Mouse (Mus musculus) C2C12 (cell line): Measurements from ENCODE around the gene Syt9. TPM values are rescaled to one million over a fixed set of nuclear protein-coding genes. Genes with fewer than 3 reads are reported as not detected.

Experiments
- H3K27me3 ChIP-seq: one replicate; pipeline ENCODE4 v1.6.1; 2011; ENCODE audit not compliant: control insufficient read depth, insufficient read depth, insufficient read length
- H3K36me3 ChIP-seq: one replicate; pipeline ENCODE4 v1.6.1; 2011; ENCODE audit not compliant: control insufficient read depth, insufficient read depth
- H3K4me3 ChIP-seq: one replicate; pipeline ENCODE4 v1.5.1; 2011; ENCODE audit warnings: mild to moderate bottlenecking, control low read depth; ENCODE audit not compliant: poor library complexity, insufficient read depth, severe bottlenecking
- H3K79me2 ChIP-seq: one replicate; pipeline ENCODE4 v1.6.1; 2011; ENCODE audit not compliant: control insufficient read depth, insufficient read depth
- H3K79me3 ChIP-seq: one replicate; pipeline ENCODE4 v1.6.1; 2011; ENCODE audit warnings: low read depth, control low read depth
- H3ac ChIP-seq: one replicate; pipeline ENCODE3; 2011; ENCODE audit warnings: low read depth; ENCODE audit not compliant: control insufficient read depth, insufficient read length
- CEBPB ChIP-seq: IDR thresholded peaks from one replicate; pipeline ENCODE4 v1.6.1; 2011; ENCODE audit warnings: low read depth, mild to moderate bottlenecking, control low read depth, moderate library complexity
- CTCF ChIP-seq: IDR thresholded peaks from one replicate; pipeline ENCODE4 v1.5.1; 2011; ENCODE audit not compliant: control insufficient read depth, insufficient read depth, insufficient read length
- FOSL1 ChIP-seq: IDR thresholded peaks from one replicate; pipeline ENCODE4 v1.8.0; 2011; ENCODE audit warnings: mild to moderate bottlenecking, low read length; ENCODE audit not compliant: poor library complexity, insufficient read depth, severe bottlenecking
- MAX ChIP-seq: IDR thresholded peaks from one replicate; pipeline ENCODE4 v1.6.1; 2011; ENCODE audit warnings: mild to moderate bottlenecking, control low read depth
- MYOD1 ChIP-seq: IDR thresholded peaks from one replicate; pipeline ENCODE4 v1.6.1; 2011; ENCODE audit warnings: low read depth; ENCODE audit not compliant: control insufficient read depth, insufficient read length
- MYOG ChIP-seq: IDR thresholded peaks from one replicate; pipeline ENCODE4 v1.6.1; 2011; ENCODE audit not compliant: control insufficient read depth, insufficient read length; ENCODE audit errors: extremely low read depth
- USF1 ChIP-seq: IDR thresholded peaks from one replicate; pipeline ENCODE4 v1.6.1; 2011; ENCODE audit warnings: low read depth, mild to moderate bottlenecking, control low read depth, moderate library complexity
- long read RNA-seq, 2 experiments: library from polyadenylated mRNA; unstranded; transcript quantifications; one replicate each; pipeline ENCODE4 v2.0.0; 2019 to 2020
- polyA plus RNA-seq: library from polyadenylated mRNA; unstranded; fragments of >200 nt; fragmentation: generic; extraction: Trizol; gene quantifications from one replicate; pipeline ENCODE4 v1.2.1, GENCODE M21; 2012; ENCODE audit warnings: missing spikeins

The Syt9 gene
- polyA plus RNA-seq, result not detected
- long read RNA-seq, experiment 1, result 0 reads
- long read RNA-seq, experiment 2, result 0 reads

DNA sequence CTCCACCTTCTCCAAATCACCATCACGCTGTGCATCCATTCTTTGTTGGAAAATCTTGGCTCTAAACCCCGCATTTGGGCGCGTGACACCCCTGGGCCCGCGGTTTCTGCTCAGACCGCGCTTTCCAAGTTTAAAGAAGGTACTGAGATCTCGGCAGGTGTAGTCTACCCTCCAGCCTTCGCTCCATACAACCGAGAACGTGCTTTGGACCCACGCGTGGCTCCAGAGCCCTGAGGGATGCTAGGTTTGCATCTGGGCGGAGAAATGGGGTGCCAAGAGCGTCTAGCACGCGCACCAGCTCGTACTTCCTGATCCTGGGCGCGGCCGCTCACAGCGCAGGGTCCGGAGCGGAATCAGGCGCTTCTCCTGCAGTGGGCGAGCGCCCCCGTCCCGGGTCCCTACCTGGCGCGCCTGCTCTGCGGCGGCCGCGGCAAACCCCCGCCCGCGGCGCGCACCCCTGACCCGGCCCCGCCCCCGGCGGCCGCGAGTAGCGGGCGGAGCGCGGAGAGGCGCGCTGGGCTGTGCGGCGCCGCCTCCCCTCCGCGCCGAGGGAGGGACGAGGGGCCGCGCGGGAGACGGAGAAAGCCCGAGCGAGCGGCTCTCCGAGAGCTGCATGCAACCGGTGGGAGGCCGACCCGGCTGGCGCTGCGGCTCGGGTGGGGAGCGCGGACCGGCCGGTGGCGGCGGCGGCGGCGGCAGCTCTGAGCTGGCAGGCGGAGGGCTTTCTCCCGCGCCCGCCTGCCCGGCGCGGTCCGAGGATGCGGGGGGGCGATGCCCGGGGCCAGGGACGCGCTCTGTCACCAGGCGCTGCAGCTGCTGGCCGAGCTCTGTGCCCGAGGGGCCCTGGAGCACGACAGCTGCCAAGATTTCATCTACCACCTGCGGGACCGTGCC is at the start of gene Syt9:
Gene Syt9 (plus strand): TSS at position 497 of the 894 bp plus-strand sequence.
- Histone ChIP-seq H3K79me2 (no peaks in the 10 kb centered on the region), H3K4me3 (no peak within 1 kb of the TSS), H3K79me3 (no peaks in the 10 kb centered on the region), H3K27me3 (no peaks in the 10 kb centered on the region), H3K36me3 (no peaks in the 10 kb centered on the region), H3ac (no peak within 1 kb of the TSS)
- no peak for TF ChIP-seq FOSL1
- no peak for TF ChIP-seq MYOG
- no peak for TF ChIP-seq CTCF
- no peak for TF ChIP-seq CEBPB

DNA sequence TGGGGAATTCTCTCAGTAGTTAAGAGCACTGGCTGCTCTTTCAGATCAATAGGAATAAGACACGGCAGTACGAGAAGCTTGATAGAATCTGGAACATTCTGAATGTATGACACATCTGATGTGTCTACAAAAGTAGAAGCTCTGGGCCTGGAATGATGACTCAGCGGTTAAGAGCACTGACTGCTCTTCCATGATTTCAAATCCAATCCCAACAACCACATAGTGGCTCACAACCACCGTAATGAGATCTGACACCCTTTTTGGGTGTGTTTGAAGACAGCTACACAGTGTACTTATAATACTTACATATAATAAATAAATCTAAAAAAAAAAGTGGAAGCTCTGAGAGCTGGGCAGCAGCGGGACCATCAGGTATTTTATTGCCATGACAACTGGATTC is 31.5 kb upstream of the Syt9 start:
- no peaks in the 10 kb centered on the region for H3K36me3 ChIP-seq
- H3K27me3 ChIP-seq, result no peaks in the 10 kb centered on the region
- no peak overlapping the region for H3K4me3 ChIP-seq
- no peaks in the 10 kb centered on the region for H3K79me3 ChIP-seq
- H3ac ChIP-seq, result no peak overlapping the region
- TF ChIP-seq USF1 (no peak), CEBPB (no peak), MYOG (no peak), MAX (no peak), FOSL1 (no peak), MYOD1 (no peak), CTCF (no peak)
- no peaks in the 10 kb centered on the region for H3K79me2 ChIP-seq

DNA sequence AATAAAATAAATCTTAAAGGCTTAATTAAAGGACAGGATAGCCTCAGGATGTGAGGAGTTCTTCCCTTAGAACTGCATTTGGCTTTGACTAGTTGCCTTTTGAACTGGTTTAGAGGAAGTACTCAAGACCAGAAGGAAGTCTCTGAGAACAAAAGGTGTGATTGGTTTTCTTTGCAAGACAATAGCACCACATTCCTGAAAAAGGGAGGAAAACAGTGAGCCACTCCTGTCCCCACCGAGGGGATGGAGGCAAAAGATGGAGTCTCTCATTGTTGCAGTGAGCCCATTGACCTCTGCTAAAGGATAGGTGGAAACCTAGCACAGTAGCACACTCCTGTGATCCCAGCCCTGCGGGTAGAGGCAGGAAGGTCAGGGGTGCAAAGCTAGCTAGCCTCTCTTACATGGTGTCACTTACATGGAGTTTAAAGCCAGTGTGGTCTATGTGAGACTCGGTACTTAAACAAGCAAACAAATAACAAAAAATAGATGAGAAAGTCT is 30.9 kb upstream of the Syt9 start:
- Histone ChIP-seq H3K36me3 (no peaks in the 10 kb centered on the region), H3K4me3 (no peak overlapping the region), H3K79me2 (no peaks in the 10 kb centered on the region), H3K79me3 (no peaks in the 10 kb centered on the region), H3ac (no peak overlapping the region), H3K27me3 (no peaks in the 10 kb centered on the region)
- TF ChIP-seq FOSL1, result no peak
- no peak for TF ChIP-seq USF1
- no peak for TF ChIP-seq MYOG
- no peak for TF ChIP-seq CTCF
- no peak for TF ChIP-seq CEBPB

DNA sequence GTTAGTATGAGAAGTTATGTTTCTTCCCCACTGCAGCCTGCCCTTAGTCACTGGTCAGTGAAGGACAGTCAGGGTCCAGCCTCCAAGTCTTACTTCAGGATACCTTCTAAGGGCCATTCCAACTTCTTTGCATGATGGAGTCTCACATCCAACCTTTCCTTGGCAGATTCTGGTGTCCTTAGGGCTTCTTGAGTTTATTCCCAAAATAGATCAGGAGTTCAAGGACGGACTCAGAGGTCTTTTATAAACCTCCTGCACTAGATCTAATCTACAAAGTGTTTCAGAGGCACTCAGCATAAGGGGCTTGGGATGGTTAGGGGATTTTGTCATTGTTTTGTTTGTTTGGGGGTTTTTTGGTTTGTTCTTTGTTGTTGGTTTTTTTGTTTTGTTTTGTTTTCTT is 30.3 kb upstream of the Syt9 start:
- H3K79me2 ChIP-seq, result no peaks in the 10 kb centered on the region
- H3K27me3 ChIP-seq, result no peaks in the 10 kb centered on the region
- no peaks in the 10 kb centered on the region for H3K79me3 ChIP-seq
- no peak for TF ChIP-seq CEBPB
- no peak for TF ChIP-seq CTCF
- no peak overlapping the region for H3ac ChIP-seq
- H3K36me3 ChIP-seq, result no peaks in the 10 kb centered on the region
- H3K4me3 ChIP-seq, result no peak overlapping the region

DNA sequence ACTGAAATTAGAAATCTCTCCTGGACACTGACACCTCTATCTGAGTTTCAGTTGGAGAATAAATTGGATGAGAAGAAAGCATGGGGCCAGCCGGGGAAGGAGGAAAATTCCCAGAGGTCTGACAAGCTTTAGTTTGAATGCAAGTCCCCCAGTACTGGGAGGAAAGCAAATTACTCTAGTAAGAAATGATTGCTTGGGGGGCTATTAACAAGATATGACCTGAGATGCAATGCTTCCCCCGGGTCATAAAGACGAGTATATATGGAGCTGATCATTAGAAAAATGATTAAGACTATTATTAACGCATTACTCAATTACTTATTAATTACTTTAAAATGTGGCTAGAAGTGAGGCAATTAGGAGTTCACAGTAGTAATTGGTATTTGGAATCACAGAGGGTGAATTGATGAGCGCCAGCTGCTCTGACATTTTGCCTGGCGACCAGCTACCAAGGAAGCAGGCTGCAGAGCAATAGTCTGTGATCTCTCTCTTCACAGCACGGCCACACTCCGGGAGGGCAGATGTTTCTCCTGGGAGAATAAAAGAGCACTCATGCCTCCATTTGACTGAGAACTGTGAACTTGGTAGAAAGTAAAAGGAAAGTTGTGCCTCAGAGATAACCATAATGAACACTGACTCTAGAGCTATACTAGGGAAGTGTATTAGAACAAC is 28.9 kb upstream of the Syt9 start:
- no peaks in the 10 kb centered on the region for H3K27me3 ChIP-seq
- no peak overlapping the region for H3K4me3 ChIP-seq
- no peaks in the 10 kb centered on the region for H3K36me3 ChIP-seq
- no peaks in the 10 kb centered on the region for H3K79me2 ChIP-seq
- no peak for TF ChIP-seq CEBPB
- TF ChIP-seq CTCF, result no peak
- no peak for TF ChIP-seq MYOD1
- TF ChIP-seq FOSL1, result no peak
- TF ChIP-seq MAX, result no peak
- no peak for TF ChIP-seq MYOG
- no peak for TF ChIP-seq USF1
- H3K79me3 ChIP-seq, result no peaks in the 10 kb centered on the region
- no peak overlapping the region for H3ac ChIP-seq

DNA sequence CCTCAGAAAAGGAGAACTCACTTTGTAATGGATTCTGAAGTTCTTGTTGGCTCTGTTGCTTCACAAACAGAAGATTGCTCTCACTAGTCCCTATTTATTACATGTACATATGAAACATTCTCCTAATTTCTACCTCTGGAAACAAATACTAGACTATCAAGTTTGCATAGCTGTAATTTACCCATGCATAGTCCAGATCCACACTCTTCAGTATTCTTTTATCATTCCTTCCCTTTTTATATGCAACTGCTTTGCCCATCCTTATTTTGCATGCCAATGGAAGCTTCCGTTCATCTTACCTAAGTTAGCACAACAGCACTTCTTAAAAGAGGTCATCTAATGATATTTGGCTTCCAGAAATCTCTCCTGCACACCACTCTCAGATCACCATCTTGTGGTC is 21.3 kb upstream of the Syt9 start:
- H3K4me3 ChIP-seq, result no peak overlapping the region
- no peaks in the 10 kb centered on the region for H3K27me3 ChIP-seq
- TF ChIP-seq CTCF (no peak), MAX (no peak), MYOG (no peak), USF1 (no peak), FOSL1 (no peak), MYOD1 (no peak), CEBPB (no peak)
- no peaks in the 10 kb centered on the region for H3K79me2 ChIP-seq
- no peaks in the 10 kb centered on the region for H3K79me3 ChIP-seq
- H3ac ChIP-seq, result no peak overlapping the region
- no peaks in the 10 kb centered on the region for H3K36me3 ChIP-seq
